Mouse (Mus musculus) hindbrain, embryonic 14.5 days (tissue): ENCODE measurements at regions not wholly inside any gene's neighbourhood (a gene's known extent, or its start where the extent isn't known, plus 50 kb on each side); places are given as distances from the start of the nearest gene placed in this dataset.

ENCODE experiments used
- ATAC-seq: fragments of 200-750 bp; cut with Nextera tagmentation; 2 replicates; pipeline ENCODE4 v1.8.0; 2017; ENCODE audit warnings: moderate number of reproducible peaks, mild to moderate bottlenecking, moderate TSS enrichment, moderate library complexity; ENCODE audit not compliant: low FRiP score
- DNase-seq: peaks from one replicate; pipeline ENCODE4 v3.0.0-alpha.2; 2015; ENCODE audit warnings: low spot score
- H3K27ac ChIP-seq: fragments of 300-500 bp; sonication (generic); 2 replicates; pipeline ENCODE4 v1.5.1; 2014; ENCODE audit warnings: mild to moderate bottlenecking, moderate library complexity
- H3K27me3 ChIP-seq: fragments of 300-500 bp; sonication (generic); 2 replicates; pipeline ENCODE4 v1.6.1; 2014; ENCODE audit warnings: mild to moderate bottlenecking, low read length, mixed read lengths; ENCODE audit not compliant: control insufficient read depth, insufficient read depth
- H3K36me3 ChIP-seq: fragments of 300-500 bp; sonication (generic); replicated peaks from 2 replicates; pipeline ENCODE4 v1.6.1; 2014; ENCODE audit not compliant: control insufficient read depth, insufficient read depth
- H3K4me1 ChIP-seq: fragments of 300-500 bp; sonication (generic); replicated peaks from 2 replicates; pipeline ENCODE4 v1.6.1; 2014; ENCODE audit warnings: antibody characterized with exemption, low read length, mixed read lengths; ENCODE audit not compliant: control insufficient read depth, insufficient read depth
- H3K4me2 ChIP-seq: fragments of 300-500 bp; sonication (generic); replicated peaks from 2 replicates; pipeline ENCODE4 v1.6.1; 2014; ENCODE audit warnings: mild to moderate bottlenecking, moderate library complexity
- H3K4me3 ChIP-seq: fragments of 300-500 bp; sonication (generic); replicated peaks from 2 replicates; pipeline ENCODE4 v1.5.1; 2014; ENCODE audit warnings: mild to moderate bottlenecking, low read length
- H3K9ac ChIP-seq: fragments of 300-500 bp; sonication (generic); 2 replicates; pipeline ENCODE4 v1.6.1; 2014
- H3K9me3 ChIP-seq: fragments of 300-500 bp; sonication (generic); 2 replicates; pipeline ENCODE4 v1.6.1; 2016; ENCODE audit warnings: low read length; ENCODE audit not compliant: control insufficient read depth
- WGBS: fragments of 180-500 bp; shearing (Covaris S2); extraction: QIAGEN DNeasy Blood & Tissue Kit; methylation state at CpG from one replicate; pipeline ENCODE4 v1.1.7; 2014; 5-methylcytosine and 5-hydroxymethylcytosine counted together

GRCm38 (mm10) chr15:52990580-52990979 lies 894.1 kb upstream of the Gm7489 start:
- Histone ChIP-seq H3K4me3 (no peak overlapping the region), H3K9me3 (no peaks in the 10 kb centered on the region), H3K36me3 (no peaks in the 10 kb centered on the region), H3K9ac (no peak overlapping the region), H3K4me2 (no peak overlapping the region), H3K4me1 (no peaks in the 10 kb centered on the region), H3K27ac (no peak overlapping the region), H3K27me3 (no peaks in the 10 kb centered on the region)
- ATAC-seq (no peak), DNase-seq (no peak)

- Histone ChIP-seq H3K27me3 (no peaks in the 10 kb centered on the region), H3K27ac (no peak overlapping the region), H3K4me3 (no peak overlapping the region), H3K4me1 (no peaks in the 10 kb centered on the region), H3K9me3 (no peaks in the 10 kb centered on the region), H3K36me3 (no peaks in the 10 kb centered on the region), H3K4me2 (no peak overlapping the region), H3K9ac (no peak overlapping the region)
- 81% methylated on average over 1 of the region's 1 CpGs for whole genome bisulfite sequencing
- DNase-seq: no peak
- no peak for ATAC-seq
Measured at GRCm38 (mm10) chr15:52994351-52994750, 890.4 kb upstream of the Gm7489 start.

- no peak for ATAC-seq
- H3K9ac ChIP-seq: no peak overlapping the region
- no peaks in the 10 kb centered on the region for H3K27me3 ChIP-seq
Measured at GRCm38 (mm10) chr15:52999200-52999599, 885.5 kb upstream of the Gm7489 start.

GRCm38 (mm10) chr15:52999776-53000175 lies 884.9 kb upstream of the Gm7489 start:
- Histone ChIP-seq H3K9ac (no peak overlapping the region), H3K4me3 (no peak overlapping the region), H3K4me1 (no peaks in the 10 kb centered on the region), H3K4me2 (no peak overlapping the region), H3K27me3 (no peaks in the 10 kb centered on the region), H3K36me3 (no peaks in the 10 kb centered on the region), H3K27ac (no peak overlapping the region), H3K9me3 (no peaks in the 10 kb centered on the region)
- WGBS: 78% methylated on average over 2 of the region's 2 CpGs
- DNase-seq (no peak), ATAC-seq (no peak)

More at GRCm38 (mm10) chr15:52999200-52999599, 885.5 kb upstream of the Gm7489 start:
- WGBS: 91% methylated on average over 2 of the region's 2 CpGs
- Histone ChIP-seq H3K9me3 (no peaks in the 10 kb centered on the region), H3K4me3 (no peak overlapping the region), H3K36me3 (no peaks in the 10 kb centered on the region), H3K4me2 (no peak overlapping the region), H3K27ac (no peak overlapping the region), H3K4me1 (no peaks in the 10 kb centered on the region)
- no peak for DNase-seq

- Histone ChIP-seq H3K4me1 (no peaks in the 10 kb centered on the region), H3K27me3 (no peaks in the 10 kb centered on the region), H3K27ac (no peak overlapping the region), H3K36me3 (no peaks in the 10 kb centered on the region), H3K4me2 (no peak overlapping the region), H3K9ac (no peak overlapping the region), H3K9me3 (no peaks in the 10 kb centered on the region), H3K4me3 (no peak overlapping the region)
- WGBS: 91% methylated on average over 3 of the region's 3 CpGs
- no peak for DNase-seq
- ATAC-seq: no peak
Measured at GRCm38 (mm10) chr15:53001429-53001828, 883.3 kb upstream of the Gm7489 start.

GRCm38 (mm10) chr15:53001964-53002363 lies 882.7 kb upstream of the Gm7489 start:
- Histone ChIP-seq H3K9ac (no peak overlapping the region), H3K9me3 (no peaks in the 10 kb centered on the region), H3K36me3 (no peaks in the 10 kb centered on the region), H3K4me3 (no peak overlapping the region), H3K4me2 (no peak overlapping the region), H3K27ac (no peak overlapping the region), H3K4me1 (no peaks in the 10 kb centered on the region), H3K27me3 (no peaks in the 10 kb centered on the region)
- WGBS: 92% methylated on average over 4 of the region's 4 CpGs
- DNase-seq (no peak), ATAC-seq (no peak)

- no peak overlapping the region for H3K4me3 ChIP-seq
Measured at GRCm38 (mm10) chr15:53004078-53004477, 880.6 kb upstream of the Gm7489 start.

GRCm38 (mm10) chr15:53006844-53007243 lies 877.9 kb upstream of the Gm7489 start:
- DNase-seq (no peak), ATAC-seq (no peak)
- Histone ChIP-seq H3K4me3 (no peak overlapping the region), H3K9me3 (no peaks in the 10 kb centered on the region), H3K4me2 (no peak overlapping the region), H3K4me1 (no peaks in the 10 kb centered on the region), H3K27me3 (no peaks in the 10 kb centered on the region), H3K36me3 (no peaks in the 10 kb centered on the region), H3K27ac (no peak overlapping the region), H3K9ac (no peak overlapping the region)
- 75% methylated on average over 1 of the region's 1 CpGs for WGBS

More at GRCm38 (mm10) chr15:53004078-53004477, 880.6 kb upstream of the Gm7489 start:
- Histone ChIP-seq H3K9ac (no peak overlapping the region), H3K27me3 (no peaks in the 10 kb centered on the region), H3K36me3 (no peaks in the 10 kb centered on the region), H3K4me1 (no peaks in the 10 kb centered on the region), H3K9me3 (no peaks in the 10 kb centered on the region), H3K4me2 (no peak overlapping the region), H3K27ac (no peak overlapping the region)
- DNase-seq: no peak
- no peak for ATAC-seq

- H3K9me3 ChIP-seq: no peaks in the 10 kb centered on the region
- no peak overlapping the region for H3K9ac ChIP-seq
- 84% methylated on average over 3 of the region's 3 CpGs for WGBS
- H3K36me3 ChIP-seq: no peaks in the 10 kb centered on the region
- no peak overlapping the region for H3K4me3 ChIP-seq
- DNase-seq (no peak), ATAC-seq (no peak)
- H3K27ac ChIP-seq: no peak overlapping the region
- no peaks in the 10 kb centered on the region for H3K4me1 ChIP-seq
- H3K4me2 ChIP-seq: no peak overlapping the region
- no peaks in the 10 kb centered on the region for H3K27me3 ChIP-seq
Measured at GRCm38 (mm10) chr15:53009337-53009736, 875.4 kb upstream of the Gm7489 start.
